Mouse (Mus musculus): ENCODE data around the gene Capg.

Gene Capg

DNA sequence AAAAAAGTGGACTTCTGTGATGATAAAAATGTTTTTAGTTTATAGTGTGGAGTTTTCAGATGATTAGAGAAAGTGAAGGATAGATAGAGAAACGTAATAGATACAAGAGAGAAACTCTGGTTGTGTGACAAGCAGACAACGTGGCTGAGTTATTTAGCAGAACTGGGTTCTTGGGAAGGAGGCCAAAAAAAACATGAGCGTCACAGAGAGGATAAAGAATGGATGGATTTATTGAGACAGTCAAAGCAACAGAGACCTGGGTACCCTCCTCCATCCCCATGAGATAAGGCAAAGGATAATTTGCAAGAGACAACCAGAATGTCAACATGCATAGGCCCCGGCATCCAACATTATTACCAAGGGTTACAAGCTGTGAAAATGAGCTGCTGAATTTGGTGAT lies 66.1 kb downstream of the Capg start:
- WGBS: 53% methylated on average over 4 of the region's 4 CpGs
